Mouse (Mus musculus) bone marrow macrophage, adult 2 months (primary cell): Measurements from ENCODE around the gene Hbb-bs. TPM values are rescaled to one million over a fixed set of nuclear protein-coding genes. Genes with fewer than 3 reads are reported as not detected.
"Not testable (repeated sequence)": the region's sequence is repeated elsewhere in the genome, so short reads cannot be mapped to it uniquely, and the experiment has no call there.

Source experiments
- H3K27ac ChIP-seq: 2 replicates; pipeline ENCODE4 v1.5.1; 2012; ENCODE audit warnings: low read depth, low read length; ENCODE audit not compliant: insufficient read depth
- H3K4me1 ChIP-seq: 2 replicates; pipeline ENCODE4 v1.6.1; 2012; ENCODE audit warnings: low read length; ENCODE audit not compliant: control insufficient read depth, insufficient read depth
- H3K4me3 ChIP-seq: 2 replicates; pipeline ENCODE4 v1.5.1; 2012; ENCODE audit warnings: mild to moderate bottlenecking, low read length, moderate library complexity; ENCODE audit not compliant: insufficient read depth
- CTCF ChIP-seq: IDR thresholded peaks from 2 replicates; pipeline ENCODE4 v1.5.1; 2012; ENCODE audit warnings: low read depth, mild to moderate bottlenecking, low read length, moderate library complexity
- POLR2A ChIP-seq: IDR thresholded peaks from 2 replicates; pipeline ENCODE4 v1.6.1; 2012; ENCODE audit warnings: mild to moderate bottlenecking, low read depth, low read length, borderline replicate concordance
- polyA plus RNA-seq: library from polyadenylated mRNA; stranded (reverse); fragments of >200 nt; gene quantifications from 2 replicates; pipeline ENCODE4 v1.2.4, GENCODE M21; 2012; ENCODE audit not compliant: missing spikeins, insufficient read depth, insufficient read length

The Hbb-bs gene
- polyA plus RNA-seq, 1 experiment: not detected

DNA sequence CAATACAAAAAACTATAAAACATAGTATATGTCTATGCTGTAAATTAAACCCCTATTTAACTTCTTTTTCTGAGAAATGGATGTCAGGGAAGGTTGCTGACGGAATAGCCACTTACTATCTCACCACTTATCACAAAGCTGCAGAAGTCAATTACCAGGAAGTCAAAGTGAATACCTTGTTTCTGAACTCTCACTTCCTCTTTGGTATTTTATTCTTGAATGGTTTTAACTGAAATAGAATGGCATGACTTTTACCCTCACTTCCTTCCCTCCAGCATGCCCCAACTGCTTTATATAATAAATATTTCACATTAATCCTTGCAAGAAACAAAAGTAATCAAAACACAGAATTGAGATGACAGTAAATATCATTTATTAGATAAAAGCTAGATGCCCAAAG, 15.7 kb downstream of the Hbb-bs start:
- Histone ChIP-seq H3K27ac (no peak overlapping the region), H3K4me1 (no peaks in the 10 kb centered on the region), H3K4me3 (no peak overlapping the region)
- TF ChIP-seq POLR2A (no peak), CTCF (no peak)

DNA sequence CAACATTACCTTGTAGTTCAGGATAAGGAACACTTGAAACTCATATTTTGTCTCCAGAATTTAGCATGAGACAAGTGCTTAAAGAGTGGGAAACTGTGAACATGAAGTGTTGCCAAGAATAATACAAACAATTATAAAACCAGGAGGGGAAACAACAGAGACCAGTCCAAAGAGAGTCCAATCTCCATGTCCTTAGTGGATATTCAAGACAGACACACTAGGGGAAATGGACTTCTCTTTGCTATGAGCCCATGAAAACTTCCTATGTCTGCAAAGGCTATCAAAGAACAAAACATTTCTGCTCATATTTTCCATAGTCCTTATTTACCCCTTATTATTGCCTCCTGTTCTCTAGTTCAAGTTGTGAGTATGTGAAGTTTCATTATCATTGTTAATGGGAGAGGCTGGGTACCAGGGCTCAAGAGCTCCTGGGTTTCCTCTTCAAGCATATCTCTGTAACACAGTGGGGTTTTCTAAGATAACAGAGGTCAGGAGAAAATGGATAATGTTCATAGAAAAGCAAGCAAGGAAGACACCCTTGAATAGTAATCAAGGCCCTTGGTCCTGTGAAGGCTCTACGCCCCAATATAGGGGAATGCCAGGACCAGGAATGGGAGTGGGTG, 16.6 kb downstream of the Hbb-bs start:
- TF ChIP-seq POLR2A: no peak
- TF ChIP-seq CTCF: no peak
- no peak overlapping the region for H3K4me3 ChIP-seq
- no peaks in the 10 kb centered on the region for H3K4me1 ChIP-seq
- H3K27ac ChIP-seq: no peak overlapping the region

DNA sequence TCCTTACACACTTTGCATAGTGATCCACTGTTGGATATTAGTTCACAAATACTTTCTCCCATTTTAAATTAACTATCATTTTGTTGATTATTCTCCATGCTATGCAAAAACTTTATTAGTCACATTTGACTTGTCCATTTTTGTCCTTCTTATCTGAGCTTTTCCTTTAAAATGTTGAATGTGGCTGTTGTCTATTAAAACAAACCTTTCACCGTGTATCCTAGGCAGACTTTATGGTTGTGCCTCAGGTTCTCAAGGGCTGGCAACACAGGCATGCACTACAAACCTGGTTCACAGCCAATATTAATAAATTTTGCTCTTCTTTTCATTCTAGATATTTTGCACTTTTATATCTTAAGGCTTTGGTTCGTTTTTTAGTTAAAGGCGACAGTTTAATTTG, 17.1 kb downstream of the Hbb-bs start:
- H3K27ac ChIP-seq: no peak overlapping the region
- H3K4me1 ChIP-seq: no peaks in the 10 kb centered on the region
- H3K4me3 ChIP-seq: no peak overlapping the region
- TF ChIP-seq CTCF (no peak), POLR2A (no peak)

DNA sequence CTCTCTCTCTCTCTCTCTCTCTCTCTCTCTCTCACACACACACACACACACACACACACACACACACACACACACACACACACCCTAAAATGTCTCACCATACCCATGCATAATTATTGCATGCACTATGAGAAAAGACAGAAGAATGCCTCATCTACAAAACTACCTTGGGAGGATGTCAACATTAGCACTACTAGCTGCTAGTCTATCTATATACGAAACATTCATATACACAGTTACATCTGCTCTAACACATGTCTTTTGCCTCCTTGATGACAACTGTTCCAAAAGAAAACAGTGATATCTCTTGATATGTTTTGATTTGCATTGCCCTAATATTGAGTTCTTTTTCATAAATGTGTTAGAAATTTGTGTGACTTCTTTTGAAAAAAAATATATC, 17.6 kb downstream of the Hbb-bs start:
- TF ChIP-seq POLR2A: no peak
- no peak for TF ChIP-seq CTCF
- Histone ChIP-seq H3K27ac (no peak overlapping the region), H3K4me1 (no peaks in the 10 kb centered on the region), H3K4me3 (no peak overlapping the region)

DNA sequence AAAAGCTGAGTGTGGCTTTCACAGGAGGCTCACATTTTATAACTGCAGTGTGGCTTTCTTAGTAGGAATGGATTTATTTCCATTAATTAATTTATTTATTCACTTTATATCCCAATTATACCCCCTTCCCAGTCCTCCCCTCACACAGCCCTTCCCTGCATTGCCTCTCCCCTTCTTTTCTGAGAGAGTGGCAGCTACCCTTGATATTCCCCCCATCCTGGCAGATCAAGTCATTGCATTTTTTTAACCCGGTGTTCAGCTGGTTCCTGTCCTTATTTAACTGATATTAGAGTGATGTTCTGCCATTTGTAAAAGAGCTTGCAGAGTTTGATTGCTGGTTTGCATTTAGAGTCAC, 18.1 kb downstream of the Hbb-bs start:
- Histone ChIP-seq H3K4me3 (no peak overlapping the region), H3K27ac (no peak overlapping the region), H3K4me1 (no peaks in the 10 kb centered on the region)
- no peak for TF ChIP-seq POLR2A
- no peak for TF ChIP-seq CTCF

DNA sequence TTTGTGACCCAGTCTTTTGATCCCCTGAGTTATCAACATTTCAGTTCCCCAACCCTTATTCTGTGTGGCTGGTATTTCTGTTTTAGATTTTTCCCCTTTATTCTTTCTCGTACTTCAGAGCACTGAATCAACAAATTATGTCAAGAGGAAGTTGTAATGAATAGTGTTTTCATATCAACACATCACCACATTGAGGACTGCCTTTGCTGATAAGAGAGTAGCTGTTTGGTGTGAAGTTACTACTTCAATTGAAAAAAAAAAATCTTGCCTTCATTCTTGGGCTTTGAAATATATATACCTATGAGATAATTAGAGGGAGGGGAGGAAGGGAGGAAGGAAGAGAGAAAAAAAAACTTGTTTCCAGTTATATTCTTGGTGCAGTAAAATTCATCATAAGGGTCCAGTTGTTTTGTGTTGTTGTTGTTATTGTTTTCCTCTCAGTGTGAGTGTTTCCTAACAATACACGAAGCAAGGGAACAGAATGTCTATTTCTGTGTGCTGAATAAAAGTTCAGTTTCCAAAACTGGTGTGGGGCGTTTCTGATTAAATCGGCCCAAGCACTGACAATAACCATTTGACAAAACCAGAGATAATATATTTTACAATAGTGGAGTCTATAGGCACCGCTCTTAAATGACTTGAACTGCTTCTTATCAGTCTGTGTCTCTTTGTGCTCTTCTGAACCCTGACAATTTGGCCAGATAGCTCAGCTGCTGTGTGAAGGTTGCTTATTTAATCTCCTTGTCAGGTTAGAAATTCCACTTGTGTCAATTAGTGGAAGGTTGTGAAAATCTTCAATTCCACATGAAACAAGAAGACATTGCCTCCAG, 18.7 kb downstream of the Hbb-bs start:
- no peak overlapping the region for H3K4me3 ChIP-seq
- no peak overlapping the region for H3K27ac ChIP-seq
- no peak for TF ChIP-seq POLR2A
- TF ChIP-seq CTCF: no peak
- H3K4me1 ChIP-seq: no peaks in the 10 kb centered on the region

DNA sequence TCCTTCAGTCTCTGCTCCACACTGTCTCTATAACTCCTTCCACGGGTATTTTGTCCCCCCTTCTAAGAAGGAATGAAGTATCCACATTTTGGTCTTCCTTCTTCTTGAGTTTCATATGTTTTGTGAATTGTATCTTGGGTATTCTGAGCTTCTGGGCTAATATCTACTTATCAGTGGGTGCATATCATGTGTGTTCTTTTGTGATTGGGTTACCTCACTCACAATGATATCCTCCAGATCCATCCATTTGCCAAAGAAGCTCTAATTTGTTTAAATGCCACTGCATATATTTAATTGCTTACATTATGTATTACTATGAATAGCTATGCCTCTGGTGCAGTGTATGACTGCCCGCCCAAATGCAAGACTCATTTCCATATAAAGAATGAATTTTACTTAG, 19.8 kb downstream of the Hbb-bs start:
- H3K4me1 ChIP-seq, H3K4me3 ChIP-seq, H3K27ac ChIP-seq: not testable (repeated sequence)

DNA sequence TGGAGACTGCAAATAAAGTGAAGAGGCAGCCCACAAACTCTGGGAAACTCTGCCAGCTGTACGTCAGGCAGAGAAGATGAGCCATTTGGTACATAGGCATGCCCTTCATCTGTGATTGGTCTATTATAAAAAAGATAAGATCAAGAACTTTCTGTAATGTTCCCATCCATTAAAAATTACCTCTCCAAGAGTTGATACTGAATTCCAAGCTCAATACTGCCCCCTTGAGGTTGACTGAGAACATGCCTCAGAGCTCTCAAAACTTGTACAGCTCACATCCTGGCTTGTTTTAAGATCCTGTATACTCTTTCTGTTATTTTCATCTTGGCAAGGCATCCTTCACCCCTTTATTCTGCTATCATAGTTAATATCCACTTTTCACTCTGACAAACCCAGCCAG, 21.0 kb downstream of the Hbb-bs start:
- no peak overlapping the region for H3K4me3 ChIP-seq
- TF ChIP-seq CTCF: no peak
- TF ChIP-seq POLR2A: no peak
- no peaks in the 10 kb centered on the region for H3K4me1 ChIP-seq
- no peak overlapping the region for H3K27ac ChIP-seq

DNA sequence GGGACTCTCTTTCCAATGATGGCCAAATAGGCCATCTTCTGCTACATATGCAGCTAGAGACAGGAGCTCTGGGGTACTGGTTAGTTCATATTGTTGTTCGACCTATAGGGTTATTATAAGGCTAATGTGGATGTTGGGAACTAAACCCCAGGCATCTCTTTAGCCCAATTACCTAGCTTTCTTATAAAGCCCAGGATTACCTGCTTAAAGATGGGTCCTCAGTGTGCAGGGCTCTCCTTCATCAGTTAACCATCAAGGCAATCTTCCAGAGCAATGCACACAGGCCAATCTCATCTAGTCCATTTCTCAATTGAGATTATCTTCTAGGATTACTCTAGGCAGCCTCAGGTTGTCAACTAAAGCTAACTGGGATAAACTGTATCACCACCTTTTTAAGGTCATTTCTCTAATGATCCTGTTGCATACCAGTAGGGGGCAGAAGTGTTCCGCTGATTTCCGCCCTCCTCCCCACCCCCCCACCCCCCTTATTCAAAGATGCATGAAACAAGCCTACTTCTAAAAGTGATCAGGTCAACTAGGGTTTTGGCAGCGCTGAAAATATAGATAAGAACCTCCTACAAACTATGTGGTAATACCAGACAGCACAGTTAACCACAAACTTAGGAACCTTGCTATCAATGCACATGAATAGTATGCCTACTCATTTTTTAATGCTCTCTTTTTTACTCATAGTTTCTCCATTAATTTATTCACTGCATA, 35.1 kb downstream of the Hbb-bs start:
- no peak for TF ChIP-seq POLR2A
- 0 out of 2 replicates have a peak, but pooled peaks have one; percentile 12 for TF ChIP-seq CTCF
- H3K4me1 ChIP-seq: no peaks in the 10 kb centered on the region
- H3K27ac ChIP-seq: no peak overlapping the region
- no peak overlapping the region for H3K4me3 ChIP-seq

DNA sequence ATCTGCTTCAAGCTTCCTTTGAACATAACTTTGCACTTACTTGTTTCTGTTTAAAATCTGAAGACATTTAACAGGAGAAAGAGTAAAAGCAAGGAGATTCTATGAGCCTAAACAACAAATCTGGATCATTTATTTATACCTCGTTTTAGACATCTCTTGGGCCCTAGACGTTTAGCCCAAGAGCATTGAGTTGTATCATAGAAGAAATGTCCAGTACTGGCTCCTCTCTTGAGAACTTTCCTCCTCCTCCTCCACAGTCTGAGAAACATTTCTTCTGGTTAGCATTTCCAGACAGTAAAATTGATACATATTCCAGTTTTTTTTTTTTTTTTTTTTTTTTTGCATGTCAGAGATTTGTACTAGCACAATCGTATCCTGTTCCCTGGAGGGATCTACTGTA, 36.2 kb downstream of the Hbb-bs start, which contains the start of gene Olfr67:
Gene Olfr67, minus strand, starts transcription at position 101 of the 400 bp plus-strand sequence.
- Histone ChIP-seq H3K4me3 (no peak within 1 kb of the TSS), H3K27ac (no peak within 1 kb of the TSS), H3K4me1 (no peaks in the 10 kb centered on the region)
- TF ChIP-seq POLR2A (no peak), CTCF (no peak)
